Mouse (Mus musculus) embryonic facial prominence, embryonic 10.5 days (tissue): ENCODE measurements around the gene Sumo1. TPM values are rescaled to one million over a fixed set of nuclear protein-coding genes. Genes with fewer than 3 reads are reported as not detected.

Experiments
- DNase-seq: peaks from one replicate; pipeline ENCODE4 v3.0.0-alpha.2; 2017; ENCODE audit warnings: low spot score
- H3K27ac ChIP-seq: fragments of 300-500 bp; sonication (generic); replicated peaks from 2 replicates; pipeline ENCODE4 v1.5.1; 2016; ENCODE audit warnings: mild to moderate bottlenecking
- H3K27me3 ChIP-seq: fragments of 300-500 bp; sonication (generic); replicated peaks from 2 replicates; pipeline ENCODE4 v1.6.1; 2016; ENCODE audit warnings: low read depth, mild to moderate bottlenecking; ENCODE audit not compliant: poor library complexity, severe bottlenecking
- H3K36me3 ChIP-seq: fragments of 300-500 bp; sonication (generic); replicated peaks from 2 replicates; pipeline ENCODE4 v1.6.1; 2016; ENCODE audit warnings: mild to moderate bottlenecking, moderate library complexity
- H3K4me1 ChIP-seq: fragments of 300-500 bp; sonication (generic); 2 replicates; pipeline ENCODE4 v1.6.1; 2016
- H3K4me3 ChIP-seq: fragments of 300-500 bp; sonication (generic); 2 replicates; pipeline ENCODE4 v1.5.1; 2016; ENCODE audit warnings: mild to moderate bottlenecking, moderate library complexity
- H3K9me3 ChIP-seq: fragments of 300-500 bp; sonication (generic); 2 replicates; pipeline ENCODE4 v1.6.1; 2016; ENCODE audit warnings: mild to moderate bottlenecking
- WGBS: fragments of 180-500 bp; shearing (Covaris S2); methylation state at CpG from one replicate; pipeline ENCODE4 v1.1.7; 2016; 5-methylcytosine and 5-hydroxymethylcytosine counted together
- polyA plus RNA-seq: library from polyadenylated mRNA; unstranded; fragments of >200 nt; fragmentation: Nextera tagmentation; extraction: Ambion mirVana; gene quantifications from 2 replicates; pipeline ENCODE4 v1.2.1, GENCODE M21; 2016

The Sumo1 gene
- polyA plus RNA-seq, 1 experiment from 2014 or later = 564 TPM

DNA sequence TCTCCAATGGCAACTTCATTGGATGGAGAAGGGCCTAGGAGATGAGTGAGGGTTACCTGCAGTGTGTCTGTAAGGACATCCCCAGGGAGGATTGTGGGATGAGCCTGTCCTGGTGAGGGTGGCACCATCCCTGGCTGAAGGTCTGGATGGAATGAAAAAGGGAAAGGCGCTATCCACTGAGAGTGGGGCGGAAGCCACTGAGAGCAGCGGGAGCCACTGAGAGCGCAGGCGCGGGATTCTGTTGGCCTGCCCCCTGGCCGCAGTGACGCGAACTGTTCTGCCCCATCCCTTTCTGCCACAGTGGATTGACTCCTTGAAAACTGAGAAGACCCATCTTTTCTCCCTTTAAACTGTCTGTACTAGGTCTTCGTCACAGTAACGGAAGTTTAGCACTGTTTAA, 66.7 kb downstream of the Sumo1 start:
- DNase-seq = peak; percentile 78
- 19% methylated on average over 11 of the region's 11 CpGs for WGBS
- Histone ChIP-seq H3K36me3 (no peaks in the 10 kb centered on the region), H3K27me3 (0 out of 2 replicates have a peak, but pooled peaks cover 12% of the 10 kb centered on the region), H3K4me1 (peaks cover 12% of the 10 kb centered on the region), H3K4me3 (peak overlapping the region; percentile 31), H3K9me3 (no peaks in the 10 kb centered on the region), H3K27ac (0 out of 2 replicates have a peak overlapping the region, but pooled peaks have one; percentile 8)

GRCm38 (mm10) chr1:59603417-59603712, 67.3 kb downstream of the Sumo1 start:
- Histone ChIP-seq H3K9me3 (no peaks in the 10 kb centered on the region), H3K27ac (no peak overlapping the region), H3K27me3 (0 out of 2 replicates have a peak, but pooled peaks cover 12% of the 10 kb centered on the region), H3K4me3 (no peak overlapping the region), H3K4me1 (peaks cover 9% of the 10 kb centered on the region), H3K36me3 (no peaks in the 10 kb centered on the region)
- 84% methylated on average over 2 of the region's 2 CpGs for WGBS
- no peak for DNase-seq

GRCm38 (mm10) chr1:59602531-59603416, 67.9 kb downstream of the Sumo1 start:
- WGBS = 57% methylated on average over 11 of the region's 11 CpGs
- Histone ChIP-seq H3K4me1 (peaks cover 9% of the 10 kb centered on the region), H3K27me3 (peaks cover 12% of the 10 kb centered on the region; the same call in 1 of the 2 replicates), H3K9me3 (no peaks in the 10 kb centered on the region), H3K4me3 (no peak overlapping the region), H3K36me3 (no peaks in the 10 kb centered on the region), H3K27ac (no peak overlapping the region)
- DNase-seq = no peak

DNA sequence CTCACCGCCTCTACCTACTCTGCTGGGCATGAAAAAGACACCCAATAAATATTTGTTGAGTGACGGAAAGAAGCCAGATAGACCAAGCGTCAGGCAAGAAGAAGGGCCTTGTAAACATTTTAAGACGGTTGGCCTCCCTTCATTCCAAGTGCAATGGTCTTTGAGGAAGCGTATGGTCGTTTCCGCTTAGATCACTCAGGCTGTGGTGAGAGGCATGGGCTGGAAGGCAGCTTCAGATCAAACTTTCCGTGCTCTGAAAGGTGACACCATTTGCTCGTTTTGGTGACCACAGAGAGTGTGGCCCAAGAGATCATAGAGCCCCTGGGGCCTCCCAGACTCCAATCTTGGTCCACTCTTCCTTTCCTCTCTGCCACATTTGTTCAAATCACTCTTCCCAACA, 75.0 kb downstream of the Sumo1 start:
- Histone ChIP-seq H3K27ac (no peak overlapping the region), H3K27me3 (peaks cover 45% of the 10 kb centered on the region), H3K36me3 (no peaks in the 10 kb centered on the region), H3K4me3 (no peak overlapping the region), H3K4me1 (peaks cover 16% of the 10 kb centered on the region), H3K9me3 (no peaks in the 10 kb centered on the region)
- DNase-seq = no peak
- 80% methylated on average over 9 of the region's 9 CpGs for WGBS

- WGBS = 81% methylated on average over 11 of the region's 11 CpGs
- Histone ChIP-seq H3K9me3 (no peaks in the 10 kb centered on the region), H3K4me3 (no peak overlapping the region), H3K27me3 (peaks cover 51% of the 10 kb centered on the region), H3K4me1 (peaks cover 16% of the 10 kb centered on the region), H3K27ac (no peak overlapping the region), H3K36me3 (no peaks in the 10 kb centered on the region)
- DNase-seq = no peak
Measured at GRCm38 (mm10) chr1:59594586-59595266, 75.9 kb downstream of the Sumo1 start.

DNA sequence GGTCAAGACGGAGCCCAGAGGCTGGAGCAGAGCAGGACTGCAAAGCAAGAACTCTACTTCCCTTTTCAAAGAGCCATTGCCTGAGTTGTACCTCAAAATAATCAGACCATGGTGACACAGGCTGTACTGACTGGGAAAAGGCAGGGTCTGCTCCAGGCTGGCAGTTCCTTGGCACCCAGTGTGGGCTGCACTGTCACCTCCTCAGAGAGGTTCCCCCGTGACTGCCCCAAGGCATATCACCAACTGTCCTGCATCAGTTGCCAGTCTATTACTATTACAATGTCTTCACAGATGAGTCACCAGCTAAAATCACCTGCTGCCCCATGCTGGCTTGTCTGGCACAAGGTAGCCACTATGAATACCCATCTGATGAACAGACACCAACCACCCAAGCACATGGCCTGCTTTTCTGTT, 77.0 kb downstream of the Sumo1 start:
- DNase-seq = no peak
- Histone ChIP-seq H3K4me3 (no peak overlapping the region), H3K27me3 (peaks cover 52% of the 10 kb centered on the region), H3K4me1 (peaks cover 16% of the 10 kb centered on the region), H3K9me3 (no peaks in the 10 kb centered on the region), H3K27ac (no peak overlapping the region), H3K36me3 (no peaks in the 10 kb centered on the region)
- WGBS = 67% methylated on average over 2 of the region's 2 CpGs

DNA sequence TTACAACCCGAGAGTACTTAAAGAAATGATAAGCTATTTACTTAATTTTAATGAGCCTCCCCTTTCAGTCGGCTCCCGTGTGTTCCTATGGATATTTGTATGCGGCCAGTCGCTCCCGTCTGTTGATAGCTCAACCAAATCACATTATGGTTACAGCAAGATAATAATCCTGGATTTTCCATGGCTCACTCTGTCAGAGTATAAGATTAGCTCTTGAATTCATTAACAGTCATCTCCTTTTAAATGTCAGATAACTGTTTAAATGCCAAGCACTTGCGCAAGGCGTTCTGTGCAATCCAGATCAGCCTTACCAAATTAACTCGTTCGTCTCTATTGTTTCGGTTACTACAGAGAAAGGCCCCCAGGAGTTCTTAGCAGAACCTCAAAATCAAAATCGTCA, 77.8 kb downstream of the Sumo1 start:
- DNase-seq = no peak
- H3K4me3 ChIP-seq = peak overlapping the region; percentile 27; the same call in 1 of the 2 replicates
- H3K27me3 ChIP-seq = peaks cover 52% of the 10 kb centered on the region
- no peak overlapping the region for H3K27ac ChIP-seq
- 26% methylated on average over 12 of the region's 12 CpGs for WGBS
- H3K36me3 ChIP-seq = no peaks in the 10 kb centered on the region
- H3K4me1 ChIP-seq = peaks cover 16% of the 10 kb centered on the region
- no peaks in the 10 kb centered on the region for H3K9me3 ChIP-seq

DNA sequence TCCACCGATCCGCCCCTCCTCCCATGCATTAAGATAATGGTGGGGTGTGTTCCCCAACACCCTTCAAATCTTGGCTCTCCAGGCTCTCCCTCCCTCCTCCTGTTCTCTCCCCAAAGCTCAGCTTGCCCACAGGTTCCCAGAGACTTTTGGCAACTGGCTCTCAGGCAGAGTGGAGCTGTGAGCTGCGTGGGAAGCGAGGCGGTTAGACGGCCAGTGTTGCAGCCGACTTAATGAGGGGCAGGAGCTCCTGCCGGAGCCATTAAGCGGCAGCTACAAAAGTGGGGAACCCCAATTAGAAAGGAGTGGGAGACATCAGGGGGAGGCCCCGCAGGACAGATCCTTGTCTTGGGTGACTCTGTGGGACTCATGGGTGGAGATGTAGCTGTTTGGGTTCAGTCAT, 78.3 kb downstream of the Sumo1 start:
- Histone ChIP-seq H3K4me3 (peak overlapping the region; percentile 27; the same call in 1 of the 2 replicates), H3K27ac (0 out of 2 replicates have a peak overlapping the region, but pooled peaks have one; percentile 32), H3K9me3 (no peaks in the 10 kb centered on the region), H3K36me3 (no peaks in the 10 kb centered on the region), H3K4me1 (peaks cover 16% of the 10 kb centered on the region), H3K27me3 (peaks cover 47% of the 10 kb centered on the region)
- peak; percentile 45 for DNase-seq
- WGBS = 9% methylated on average over 10 of the region's 10 CpGs

- peaks cover 55% of the 10 kb centered on the region for H3K27me3 ChIP-seq
- peaks cover 24% of the 10 kb centered on the region for H3K4me1 ChIP-seq
- no peak for DNase-seq
- H3K4me3 ChIP-seq = no peak overlapping the region
- no peak overlapping the region for H3K27ac ChIP-seq
- H3K9me3 ChIP-seq = no peaks in the 10 kb centered on the region
- 83% methylated on average over 1 of the region's 1 CpGs for WGBS
- H3K36me3 ChIP-seq = no peaks in the 10 kb centered on the region
Measured at GRCm38 (mm10) chr1:59589271-59589670, 81.4 kb downstream of the Sumo1 start.

DNA sequence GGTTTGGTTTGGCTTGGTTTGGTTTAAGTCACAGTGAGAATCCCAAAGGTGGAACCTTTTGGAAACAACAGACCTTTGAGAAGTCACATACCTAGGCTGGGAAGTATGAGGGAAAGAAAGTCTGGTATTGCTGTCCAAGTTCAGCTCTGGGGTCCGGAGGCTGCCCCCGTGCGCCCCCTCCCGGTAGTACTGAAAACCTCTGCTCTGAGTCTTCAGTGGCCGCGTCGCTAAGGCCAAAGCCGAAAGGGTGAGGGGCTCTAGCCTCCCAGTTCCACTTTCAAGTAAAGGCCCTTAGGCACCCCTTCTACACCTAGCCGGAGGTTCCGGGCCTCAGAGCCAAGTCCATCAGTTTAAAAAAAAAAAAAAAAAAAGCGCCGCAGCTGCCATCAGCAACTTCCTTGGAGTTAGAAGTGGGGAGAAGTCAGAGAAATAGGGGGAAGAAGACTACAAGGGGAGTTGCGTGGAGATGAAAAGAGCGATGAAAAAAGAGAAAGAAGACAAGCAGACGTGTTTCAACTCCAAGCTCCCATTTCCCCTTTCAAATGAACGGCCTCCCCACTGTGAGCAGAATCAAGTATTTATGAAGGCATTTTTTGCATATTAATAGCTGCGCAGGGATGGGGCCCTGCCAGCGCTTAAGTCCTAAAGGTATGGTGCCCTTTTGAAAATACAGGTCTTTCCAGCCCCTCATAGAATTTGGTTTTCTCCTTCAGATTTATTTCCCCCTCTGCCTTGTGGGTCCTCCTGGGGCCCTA, 85.8 kb downstream of the Sumo1 start:
- peak; percentile 86 for DNase-seq
- H3K4me1 ChIP-seq = peaks cover 25% of the 10 kb centered on the region
- no peaks in the 10 kb centered on the region for H3K9me3 ChIP-seq
- H3K4me3 ChIP-seq = peak overlapping the region; percentile 30; the same call in 1 of the 2 replicates
- peaks cover 28% of the 10 kb centered on the region for H3K27me3 ChIP-seq
- H3K36me3 ChIP-seq = no peaks in the 10 kb centered on the region
- WGBS = 8% methylated on average over 18 of the region's 18 CpGs
- H3K27ac ChIP-seq = no peak overlapping the region

DNA sequence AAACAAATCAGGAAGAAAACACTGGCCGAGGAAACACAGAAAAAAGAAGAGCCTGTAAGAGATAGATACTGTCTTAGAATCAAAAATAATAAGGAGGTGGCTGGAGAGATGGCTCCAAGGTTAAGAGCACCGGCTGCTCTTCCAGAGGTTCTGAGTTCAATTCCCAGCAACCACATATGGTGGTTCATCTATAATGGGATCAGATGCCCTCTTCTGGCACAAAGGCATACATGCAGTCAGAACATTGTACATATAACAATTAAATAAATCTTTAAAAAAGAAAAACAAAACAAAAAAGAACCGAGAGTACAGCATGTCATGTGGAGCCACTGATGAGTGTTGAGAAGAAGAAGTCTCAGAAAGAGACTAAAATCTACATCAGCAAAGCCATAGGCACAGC, 89.8 kb downstream of the Sumo1 start:
- WGBS = 84% methylated on average over 3 of the region's 3 CpGs
- Histone ChIP-seq H3K27me3 (peaks cover 31% of the 10 kb centered on the region), H3K27ac (no peak overlapping the region), H3K9me3 (no peaks in the 10 kb centered on the region), H3K4me1 (peaks cover 36% of the 10 kb centered on the region), H3K4me3 (no peak overlapping the region), H3K36me3 (no peaks in the 10 kb centered on the region)
- no peak for DNase-seq

DNA sequence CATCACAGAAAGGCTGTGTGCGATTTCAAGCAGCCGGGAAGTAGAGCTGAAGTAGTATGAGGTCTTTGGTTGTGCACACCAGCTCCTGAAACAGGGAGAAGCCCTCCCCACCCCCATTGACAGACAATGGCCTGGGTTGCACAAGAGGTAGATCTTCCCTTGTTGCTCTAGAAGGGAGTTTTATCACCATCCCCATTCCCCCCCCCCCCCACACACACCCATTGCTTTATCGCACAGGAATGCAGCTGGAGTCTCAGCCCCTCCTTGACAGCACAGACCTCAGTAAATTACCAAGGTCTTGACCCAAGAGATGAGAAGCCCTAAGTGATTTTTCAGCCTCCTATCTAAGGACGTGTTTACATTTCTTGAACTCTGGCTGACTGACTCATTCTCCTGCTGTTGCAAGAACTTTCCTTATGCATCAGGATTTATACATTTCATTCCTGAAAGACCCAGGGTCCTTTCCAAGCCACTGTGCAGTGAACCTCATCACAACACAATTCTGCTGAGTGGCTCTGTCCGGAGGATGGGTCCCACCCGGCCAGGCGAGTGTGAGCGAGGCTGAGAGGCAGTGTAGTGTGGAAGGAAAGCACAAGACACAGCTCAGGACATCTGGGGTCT, 90.4 kb downstream of the Sumo1 start:
- 50% methylated on average over 8 of the region's 8 CpGs for WGBS
- Histone ChIP-seq H3K27me3 (peaks cover 25% of the 10 kb centered on the region), H3K4me1 (peaks cover 38% of the 10 kb centered on the region), H3K4me3 (no peak overlapping the region), H3K36me3 (no peaks in the 10 kb centered on the region), H3K9me3 (no peaks in the 10 kb centered on the region), H3K27ac (peak overlapping the region; percentile 40)
- no peak for DNase-seq
